Mouse (Mus musculus): ENCODE data around the gene Lysmd1. TPM values are rescaled to one million over a fixed set of nuclear protein-coding genes. Genes with fewer than 3 reads are reported as not detected.

Lysmd1 gene
- total RNA-seq, 1 experiment = 5.1 TPM

GRCm38 (mm10) chr3:95136336-95136735 is 2.4 kb downstream of the Lysmd1 start:
- peaks cover 3 to 20% of the 10 kb centered on the region in 2 experiments; a peak in 3 of 4 replicates for H3K4me1 ChIP-seq (ENCODE audit: control insufficient read depth in 2 of 2, insufficient read depth in 2 of 2, low read length in 2 of 2, poor library complexity in 1 of 2)
- no peak for TF ChIP-seq MAFK (IDR thresholded peaks at IDR 0.05; ENCODE audit: insufficient read depth, low read depth, low read length)
- no peak for TF ChIP-seq CHD2 (IDR thresholded peaks at IDR 0.05; ENCODE audit: low read depth, low read length)
- TF ChIP-seq HCFC1 (IDR thresholded peaks at IDR 0.05; ENCODE audit: borderline replicate concordance, insufficient read depth, low read length) = no peak
- no peak for TF ChIP-seq ZC3H11A (IDR thresholded peaks at IDR 0.05; ENCODE audit: borderline replicate concordance, low read depth, low read length)
- no peak for TF ChIP-seq ZNF384 (IDR thresholded peaks at IDR 0.05; ENCODE audit: low read depth, low read length)
- in situ Hi-C loops (cut with MboI; ENCODE audit: low sequenced_read_pairs in 2 of 2, unreplicated experiment in 2 of 2) = no loop called here
- H3K36me3 ChIP-seq (ENCODE audit: control insufficient read depth, insufficient read depth, low read length, poor library complexity, severe bottlenecking) = no peaks in the 10 kb centered on the region; the same call in 1 of the 2 replicates
- H3K4me3 ChIP-seq (ENCODE audit: insufficient read depth in 1 of 2, low read depth in 1 of 2, low read length in 2 of 2, poor library complexity in 1 of 2, severe bottlenecking in 1 of 2) = no peak overlapping the region
- no peak for DNase-seq (ENCODE audit: low read depth, low spot score)
- H3K9me3 ChIP-seq (ENCODE audit: control insufficient read depth, insufficient read depth, low read depth, low read length) = no peaks in the 10 kb centered on the region
- H3K27ac ChIP-seq (ENCODE audit: insufficient read depth, low read depth, low read length, poor library complexity, severe bottlenecking) = no peak overlapping the region
- no peak overlapping the region for H3K9ac ChIP-seq (ENCODE audit: insufficient read depth, low read depth, low read length, poor library complexity, severe bottlenecking)

GRCm38 (mm10) chr3:95139586-95140288 is 5.8 kb downstream of the Lysmd1 start:
- in situ Hi-C loops (cut with MboI; ENCODE audit: low sequenced_read_pairs in 2 of 2, unreplicated experiment in 2 of 2) = no loop called here
- Histone ChIP-seq H3K4me3 (ENCODE audit: insufficient read depth in 1 of 2, low read depth in 1 of 2, low read length in 2 of 2, poor library complexity in 1 of 2, severe bottlenecking in 1 of 2) (peak overlapping the region; percentile 31 to 47; a peak in 3 of 4 replicates), H3K9me3 (ENCODE audit: control insufficient read depth, insufficient read depth, low read depth, low read length) (no peaks in the 10 kb centered on the region), H3K36me3 (ENCODE audit: control insufficient read depth, insufficient read depth, low read length, poor library complexity, severe bottlenecking) (no peaks in the 10 kb centered on the region), H3K4me1 (ENCODE audit: control insufficient read depth in 2 of 2, insufficient read depth in 2 of 2, low read length in 2 of 2, poor library complexity in 1 of 2) (peaks cover 3 to 17% of the 10 kb centered on the region in 2 experiments; a peak in 3 of 4 replicates), H3K27ac (ENCODE audit: insufficient read depth, low read depth, low read length, poor library complexity, severe bottlenecking) (no peak overlapping the region), H3K9ac (ENCODE audit: insufficient read depth, low read depth, low read length, poor library complexity, severe bottlenecking) (peak overlapping the region; percentile 51)
- TF ChIP-seq HCFC1 (IDR thresholded peaks at IDR 0.05; ENCODE audit: borderline replicate concordance, insufficient read depth, low read length) (no peak), ZNF384 (IDR thresholded peaks at IDR 0.05; ENCODE audit: low read depth, low read length) (no peak), MAFK (IDR thresholded peaks at IDR 0.05; ENCODE audit: insufficient read depth, low read depth, low read length) (no peak), CHD2 (IDR thresholded peaks at IDR 0.05; ENCODE audit: low read depth, low read length) (no peak), ZC3H11A (IDR thresholded peaks at IDR 0.05; ENCODE audit: borderline replicate concordance, low read depth, low read length) (no peak)
- no peak for DNase-seq (ENCODE audit: low read depth, low spot score)

- Histone ChIP-seq H3K36me3 (ENCODE audit: control insufficient read depth, insufficient read depth, low read length, poor library complexity, severe bottlenecking) (no peaks in the 10 kb centered on the region), H3K27ac (ENCODE audit: insufficient read depth, low read depth, low read length, poor library complexity, severe bottlenecking) (no peak overlapping the region), H3K4me1 (ENCODE audit: control insufficient read depth in 2 of 2, insufficient read depth in 2 of 2, low read length in 2 of 2, poor library complexity in 1 of 2) (peaks cover 3 to 17% of the 10 kb centered on the region in 2 experiments; a peak in 3 of 4 replicates), H3K4me3 (ENCODE audit: insufficient read depth in 1 of 2, low read depth in 1 of 2, low read length in 2 of 2, poor library complexity in 1 of 2, severe bottlenecking in 1 of 2) (peak overlapping the region; percentile 31 to 47), H3K9ac (ENCODE audit: insufficient read depth, low read depth, low read length, poor library complexity, severe bottlenecking) (peak overlapping the region; percentile 51), H3K9me3 (ENCODE audit: control insufficient read depth, insufficient read depth, low read depth, low read length) (no peaks in the 10 kb centered on the region)
- DNase-seq (ENCODE audit: low read depth, low spot score) = no peak
- TF ChIP-seq HCFC1 (IDR thresholded peaks at IDR 0.05; ENCODE audit: borderline replicate concordance, insufficient read depth, low read length) = no peak
- no peak for TF ChIP-seq ZC3H11A (IDR thresholded peaks at IDR 0.05; ENCODE audit: borderline replicate concordance, low read depth, low read length)
- no peak for TF ChIP-seq MAFK (IDR thresholded peaks at IDR 0.05; ENCODE audit: insufficient read depth, low read depth, low read length)
- TF ChIP-seq CHD2 (IDR thresholded peaks at IDR 0.05; ENCODE audit: low read depth, low read length) = no peak
- TF ChIP-seq ZNF384 (IDR thresholded peaks at IDR 0.05; ENCODE audit: low read depth, low read length) = no peak
- in situ Hi-C loops (cut with MboI; ENCODE audit: low sequenced_read_pairs in 2 of 2, unreplicated experiment in 2 of 2) = no loop called here
These were observed 6.4 kb downstream of the Lysmd1 start for GRCm38 (mm10) chr3:95140289-95140595.

- TF ChIP-seq HCFC1 (IDR thresholded peaks at IDR 0.05; ENCODE audit: borderline replicate concordance, insufficient read depth, low read length) (no peak), CHD2 (IDR thresholded peaks at IDR 0.05; ENCODE audit: low read depth, low read length) (no peak), MAFK (IDR thresholded peaks at IDR 0.05; ENCODE audit: insufficient read depth, low read depth, low read length) (no peak), ZNF384 (IDR thresholded peaks at IDR 0.05; ENCODE audit: low read depth, low read length) (no peak), ZC3H11A (IDR thresholded peaks at IDR 0.05; ENCODE audit: borderline replicate concordance, low read depth, low read length) (no peak)
- H3K27ac ChIP-seq (ENCODE audit: insufficient read depth, low read depth, low read length, poor library complexity, severe bottlenecking) = no peak overlapping the region
- no peak for DNase-seq (ENCODE audit: low read depth, low spot score)
- H3K9ac ChIP-seq (ENCODE audit: insufficient read depth, low read depth, low read length, poor library complexity, severe bottlenecking) = peak overlapping the region; percentile 51
- peaks cover 0 to 17% of the 10 kb centered on the region in 2 experiments; a peak in 2 of 4 replicates for H3K4me1 ChIP-seq (ENCODE audit: control insufficient read depth in 2 of 2, insufficient read depth in 2 of 2, low read length in 2 of 2, poor library complexity in 1 of 2)
- no peaks in the 10 kb centered on the region for H3K36me3 ChIP-seq (ENCODE audit: control insufficient read depth, insufficient read depth, low read length, poor library complexity, severe bottlenecking)
- H3K9me3 ChIP-seq (ENCODE audit: control insufficient read depth, insufficient read depth, low read depth, low read length) = no peaks in the 10 kb centered on the region
- peak overlapping the region; percentile 31 to 47 for H3K4me3 ChIP-seq (ENCODE audit: insufficient read depth in 1 of 2, low read depth in 1 of 2, low read length in 2 of 2, poor library complexity in 1 of 2, severe bottlenecking in 1 of 2)
- in situ Hi-C loops (cut with MboI; ENCODE audit: low sequenced_read_pairs in 2 of 2, unreplicated experiment in 2 of 2) = no loop called here
These were observed 6.9 kb downstream of the Lysmd1 start for GRCm38 (mm10) chr3:95140795-95141194.
